Mouse (Mus musculus): ENCODE results near the gene Sypl. TPM values are rescaled to one million over a fixed set of nuclear protein-coding genes. Genes with fewer than 3 reads are reported as not detected.

The Sypl gene
- 2.4 and 11.5 TPM in 2 replicates for polyA plus RNA-seq (2012; ENCODE audit: low replicate concordance)

GRCm38 (mm10) chr12:32953596-32954215 lies at the start of gene Sypl:
Gene Sypl, plus strand, starts transcription at chr12:32953891.

Other genes starting within 250 kb of the Sypl start
- 9.5 and 23.9 TPM in 2 replicates for gene Nampt, start 134.3 kb upstream of the Sypl start, polyA plus RNA-seq (2012; ENCODE audit: low replicate concordance)
- gene Cdhr3, start 139.0 kb downstream of the Sypl start, polyA plus RNA-seq (2012; ENCODE audit: low replicate concordance): not detected in 2 replicates
- 26.3 and 40.4 TPM in 2 replicates for gene Atxn7l1, start 193.8 kb downstream of the Sypl start, polyA plus RNA-seq (2012; ENCODE audit: low replicate concordance)

Measured in leukemia stem cell, adult 10-12 weeks (primary cell).